In genomic region chr5:128203879-128204581, GRCm38 (mm10) we compare ENCODE assay signal across 8 mouse cellular contexts.
A peak's percentile ranks its signal among the peaks of the same experiment; 100 is the strongest.
DNase-seq lines count a peak whose midpoint lies in the region; ATAC-seq lines count a peak whose summit lies in the region.

No protein-coding gene starts in this region.

- no peak overlapping the region for H3K9ac ChIP-seq in midbrain, embryonic 14.5 days (replicated peaks; ENCODE audit: low read length)

- ATAC-seq in frontal cortex, adult (ENCODE audit: low TSS enrichment), result peak; percentile 56; the same call in 1 of the 2 replicates
- ATAC-seq in midbrain, embryonic 14.5 days (ENCODE audit: low FRiP score, low TSS enrichment), result no peak
- ATAC-seq in erythroblast, adult 5-6 weeks (replicated peaks; ENCODE audit: low FRiP score, poor library complexity, severe bottlenecking), result no peak

- no peak overlapping the region for H3K4me3 ChIP-seq in embryonic facial prominence, embryonic 10.5 days
- H3K4me3 ChIP-seq in midbrain, embryonic 14.5 days (replicated peaks; ENCODE audit: low read depth, low read length), result no peak overlapping the region

- H3K27me3 ChIP-seq in embryonic facial prominence, embryonic 10.5 days (replicated peaks; ENCODE audit: low read depth, poor library complexity, severe bottlenecking), result 0 out of 2 replicates have a peak, but pooled peaks cover 4% of the 10 kb centered on the region
- no peaks in the 10 kb centered on the region for H3K27me3 ChIP-seq in midbrain, embryonic 14.5 days (ENCODE audit: control insufficient read depth, insufficient read depth, low read length)

- no peaks in the 10 kb centered on the region for H3K9me3 ChIP-seq in embryonic facial prominence, embryonic 10.5 days
- H3K9me3 ChIP-seq in midbrain, embryonic 14.5 days (ENCODE audit: control insufficient read depth, low read length), result no peaks in the 10 kb centered on the region

- no peak overlapping the region for H3K4me2 ChIP-seq in midbrain, embryonic 14.5 days (ENCODE audit: low read length)

- peaks cover 24% of the 10 kb centered on the region for H3K4me1 ChIP-seq in embryonic facial prominence, embryonic 10.5 days
- peaks cover 7% of the 10 kb centered on the region for H3K4me1 ChIP-seq in midbrain, embryonic 14.5 days (ENCODE audit: control insufficient read depth, insufficient read depth, low read length)

- 38% methylated on average over 9 of the region's 9 CpGs for WGBS in embryonic facial prominence, embryonic 10.5 days
- 9% methylated on average over 9 of the region's 9 CpGs for WGBS in midbrain, embryonic 14.5 days

- DNase-seq in frontal cortex, postnatal 10 days (ENCODE audit: low spot score in 2 of 2), result no peak
- DNase-seq in embryonic facial prominence, embryonic 10.5 days (ENCODE audit: low spot score), result peak; percentile 29
- DNase-seq in layer of hippocampus, postnatal 14 days (ENCODE audit: low spot score in 2 of 2), result peak; percentile 2 to 3
- DNase-seq in midbrain, embryonic 14.5 days, result peak; percentile 59
- DNase-seq in gastrocnemius, postnatal 4 days (ENCODE audit: low spot score in 2 of 2), result no peak
- DNase-seq in adrenal gland, adult 8-10 months, result no peak

- no peaks in the 10 kb centered on the region for H3K36me3 ChIP-seq in embryonic facial prominence, embryonic 10.5 days (replicated peaks)
- no peaks in the 10 kb centered on the region for H3K36me3 ChIP-seq in midbrain, embryonic 14.5 days (ENCODE audit: control insufficient read depth, insufficient read depth, low read length)

- H3K27ac ChIP-seq in embryonic facial prominence, embryonic 10.5 days (replicated peaks), result peak overlapping the region; percentile 35
- peak overlapping the region; percentile 43 for H3K27ac ChIP-seq in midbrain, embryonic 14.5 days (replicated peaks; ENCODE audit: low read depth, low read length)

Comparison
In these comparisons a context has a peak if more than half of its experiments do, and no peak if none do; other contexts are left out.
1. DNase-seq: peak in embryonic facial prominence, embryonic 10.5 days (single experiment), layer of hippocampus, postnatal 14 days (2 of 2) and midbrain, embryonic 14.5 days (single experiment); none in frontal cortex, postnatal 10 days (0 of 2), gastrocnemius, postnatal 4 days (0 of 2) and adrenal gland, adult 8-10 months (single experiment).